Comparison of ENCODE assay signal across 8 mouse cellular contexts in the genomic region with DNA sequence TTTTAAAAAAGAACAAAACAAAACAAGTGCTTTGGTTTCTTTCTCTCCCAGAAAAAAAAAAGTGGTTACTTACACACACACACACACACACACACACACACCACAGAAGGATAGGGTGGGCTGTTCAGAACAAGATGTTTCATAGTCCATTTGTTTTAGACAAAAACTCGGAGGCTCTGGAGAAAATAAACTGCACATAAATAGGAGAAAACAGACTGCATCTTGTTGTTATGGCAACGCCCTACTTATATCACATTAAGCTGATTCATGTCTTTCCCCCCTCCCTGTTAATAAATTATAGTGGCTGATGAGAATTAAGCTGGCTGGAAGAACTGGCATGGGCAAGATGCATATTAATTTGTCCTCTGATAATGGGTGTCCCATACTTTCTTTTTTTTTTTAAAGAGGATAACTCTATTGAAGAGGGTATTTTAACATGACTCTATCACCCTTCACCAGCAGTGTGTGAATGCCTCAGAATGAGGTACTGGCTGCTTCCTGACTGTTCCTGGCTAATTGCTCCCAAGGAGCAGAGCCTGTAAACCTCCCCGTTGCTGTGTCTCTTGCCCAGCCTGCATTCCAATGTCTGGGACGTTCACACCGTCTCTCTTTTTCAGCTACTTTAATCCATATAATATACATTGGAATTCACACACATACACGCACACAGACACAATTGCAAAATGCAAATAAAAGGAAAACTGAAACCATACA.
DNase-seq lines count a peak whose midpoint lies in the region; ATAC-seq and TF ChIP-seq lines count a peak whose summit lies in the region.

No protein-coding gene starts in this region.

- no peaks in the 10 kb centered on the region for H3K36me3 ChIP-seq in kidney, embryonic 16.5 days (ENCODE audit: insufficient read depth, low read length)
- no peaks in the 10 kb centered on the region for H3K36me3 ChIP-seq in CH12.LX (replicated peaks in 1 of 2; ENCODE audit: control insufficient read depth in 1 of 2, insufficient read depth in 1 of 2, low read length in 1 of 2)

- TF ChIP-seq POLR2A in CH12.LX (IDR thresholded peaks at IDR 0.05; ENCODE audit: low read depth, low read length), result no peak

- ATAC-seq in kidney, embryonic 16.5 days (ENCODE audit: low FRiP score, low TSS enrichment), result peak; percentile 49; the same call in 1 of the 2 replicates
- peak; percentile 64; the same call in 1 of the 2 replicates for ATAC-seq in common myeloid progenitor, adult 5-6 weeks (replicated peaks; ENCODE audit: low read depth, poor library complexity, severe bottlenecking)

- in situ Hi-C loops in CH12.LX (cut with MboI; ENCODE audit: low pct_ligation_motif_present, low pct_unique_long_range_greater_than_20kb, low sequenced_read_pairs), result loop anchor here (25.0 kb wide), 1 partner anchor 362 kb away; no protein-coding TSS in a partner anchor

- TF ChIP-seq EP300 in CH12.LX (IDR thresholded peaks at IDR 0.05; ENCODE audit: low read length), result no peak

- H3K27me3 ChIP-seq in kidney, embryonic 16.5 days (ENCODE audit: insufficient read depth, low read length), result no peaks in the 10 kb centered on the region
- no peaks in the 10 kb centered on the region for H3K27me3 ChIP-seq in CH12.LX (replicated peaks)

- no peak overlapping the region for H3K9ac ChIP-seq in kidney, embryonic 16.5 days (replicated peaks; ENCODE audit: low read length)
- 0 out of 2 replicates have a peak overlapping the region, but pooled peaks have one; percentile 23 for H3K9ac ChIP-seq in CH12.LX (ENCODE audit: insufficient read depth, low read depth)

- no peaks in the 10 kb centered on the region for H3K9me3 ChIP-seq in kidney, embryonic 16.5 days (ENCODE audit: low read length)
- no peaks in the 10 kb centered on the region for H3K9me3 ChIP-seq in CH12.LX (replicated peaks; ENCODE audit: low read length)

- no peak for TF ChIP-seq CTCF in CH12.LX (conservative IDR thresholded peaks at IDR 0.05 in 1 of 2, IDR thresholded peaks at IDR 0.05 in 1 of 2; ENCODE audit: low read depth in 2 of 2, low read length in 2 of 2)

- H3K4me1 ChIP-seq in kidney, embryonic 16.5 days (ENCODE audit: insufficient read depth, low read length), result no peaks in the 10 kb centered on the region
- peaks cover 4 to 15% of the 10 kb centered on the region in 2 experiments for H3K4me1 ChIP-seq in CH12.LX (ENCODE audit: control insufficient read depth in 1 of 2, insufficient read depth in 2 of 2)

- WGBS in kidney, embryonic 16.5 days, result 37% methylated on average over 6 of the region's 6 CpGs

- H3K79me2 ChIP-seq in CH12.LX (replicated peaks; ENCODE audit: control insufficient read depth, extremely low read depth, insufficient read depth, poor library complexity, severe bottlenecking), result no peaks in the 10 kb centered on the region

- DNase-seq in kidney, adult 8-10 months, result no peak
- no peak for DNase-seq in CH12.LX (ENCODE audit: extremely low read depth)
- peak; percentile 34 for DNase-seq in mesoderm, embryonic 11.5 days (ENCODE audit: low read depth, low spot score)
- DNase-seq in cerebellum, postnatal 10 days, result no peak
- DNase-seq in urinary bladder, postnatal 10 days (ENCODE audit: low spot score), result no peak
- no peak for DNase-seq in spleen, postnatal 36 days (ENCODE audit: low spot score in 2 of 2)

- H3K4me2 ChIP-seq in kidney, embryonic 16.5 days (replicated peaks; ENCODE audit: low read depth, low read length), result peak overlapping the region; percentile 17; the same call in 1 of the 2 replicates
- peak overlapping the region; percentile 68 for H3K4me2 ChIP-seq in CH12.LX (ENCODE audit: insufficient read depth, low read depth, poor library complexity, severe bottlenecking)

- dilution Hi-C loops in CH12.LX (cut with MboI; ENCODE audit: extremely low pct_ligation_motif_present, extremely low pct_unique_long_range_greater_than_20kb, low sequenced_read_pairs), result no loop called here

- no peak overlapping the region; the same call in 1 of the 2 replicates for H3K27ac ChIP-seq in kidney, embryonic 16.5 days (ENCODE audit: low read length)
- H3K27ac ChIP-seq in CH12.LX (ENCODE audit: insufficient read depth, low read depth), result no peak overlapping the region

- no peak overlapping the region for H3K4me3 ChIP-seq in kidney, embryonic 16.5 days (ENCODE audit: low read length)
- no peak overlapping the region for H3K4me3 ChIP-seq in CH12.LX (replicated peaks in 1 of 3; ENCODE audit: low read depth in 2 of 3, low read length in 2 of 3, poor library complexity in 1 of 3)

- no peak for TF ChIP-seq RAD21 in CH12.LX (IDR thresholded peaks at IDR 0.05; ENCODE audit: low read depth, low read length)

TF ChIP-seq in CH12.LX, 34 proteins besides CTCF, POLR2A, EP300 and RAD21:
- TF ChIP-seq NRF1 (IDR thresholded peaks at IDR 0.05; ENCODE audit: low read depth, low read length) (no peak), E2F4 (IDR thresholded peaks at IDR 0.05; ENCODE audit: insufficient replicate concordance, low read depth, low read length) (no peak), POLR2AphosphoS2 (IDR thresholded peaks at IDR 0.05; ENCODE audit: low read depth, low read length) (no peak), TBP (conservative IDR thresholded peaks at IDR 0.05; ENCODE audit: low read depth, low read length) (no peak), USF2 (conservative IDR thresholded peaks at IDR 0.05; ENCODE audit: low read depth, low read length) (no peak)
TF ChIP-seq in CH12.LX: peak in this region for 0.
